Mouse (Mus musculus) heart, postnatal 36 days (tissue): ENCODE measurements around the gene Gm21677. TPM values are rescaled to one million over a fixed set of nuclear protein-coding genes. Genes with fewer than 3 reads are reported as not detected.
"Not testable (repeated sequence)": the region's sequence is repeated elsewhere in the genome, so short reads cannot be mapped to it uniquely, and the experiment has no call there.

Experiments used
- DNase-seq, 2 experiments: peaks; one replicate each; pipeline ENCODE4 v3.0.0; 2021 to 2022
- intact Hi-C: fragments of 180-260 bp; cut with DNase I; formaldehyde crosslinking; loops from one replicate; pipeline ENCODE4 v1.15.1; 2025
- total RNA-seq, 2 experiments: library from RNA; stranded (reverse); gene quantifications; 2 replicates each; pipeline ENCODE4 v1.2.3; 2021

Gm21677 gene
- not detected for total RNA-seq

- DNase-seq, intact Hi-C loops: not testable (repeated sequence)
Measured at GRCm38 (mm10) chrY:3306349-3306748, at the start of gene Gm21677. Gm21677 (minus strand) TSS chrY:3306449.

- DNase-seq, intact Hi-C loops: not testable (repeated sequence)
Measured at GRCm38 (mm10) chrY:3345229-3345628, 39.0 kb upstream of the Gm21677 start, which contains the start of gene Gm21693. Gm21693 (minus strand) TSS chrY:3345329.

- DNase-seq, result not testable (repeated sequence)
Measured at GRCm38 (mm10) chrY:3340661-3341060, 34.4 kb upstream of the Gm21677 start.

More at GRCm38 (mm10) chrY:3340661-3341060, 34.4 kb upstream of the Gm21677 start:
- intact Hi-C loops, result not testable (repeated sequence)

Other genes with a start within 250 kb of the Gm21677 start
- not detected for gene Gm21693, start 38.9 kb upstream of the Gm21677 start, total RNA-seq
- gene Gm21704, start 103.7 kb upstream of the Gm21677 start, total RNA-seq, result not detected
- gene Gm21708, start 103.7 kb upstream of the Gm21677 start, total RNA-seq, result not detected